Mouse (Mus musculus) neural tube, embryonic 12.5 days (tissue): ENCODE measurements at regions not wholly inside any gene's neighbourhood (a gene's known extent, or its start where the extent isn't known, plus 50 kb on each side); places are given as distances from the start of the nearest gene placed in this dataset.

Experiments used
- ATAC-seq: fragments of 200-750 bp; cut with Nextera tagmentation; 2 replicates; pipeline ENCODE4 v1.8.0; 2017; ENCODE audit warnings: low read depth, mild to moderate bottlenecking, moderate TSS enrichment, moderate library complexity; ENCODE audit not compliant: low FRiP score
- H3K27ac ChIP-seq: fragments of 300-500 bp; sonication (generic); 2 replicates; pipeline ENCODE4 v1.5.1; 2016
- H3K27me3 ChIP-seq: fragments of 300-500 bp; sonication (generic); replicated peaks from 2 replicates; pipeline ENCODE4 v1.6.1; 2016; ENCODE audit warnings: mild to moderate bottlenecking
- H3K36me3 ChIP-seq: fragments of 300-500 bp; sonication (generic); 2 replicates; pipeline ENCODE4 v1.6.1; 2016; ENCODE audit warnings: mild to moderate bottlenecking
- H3K4me1 ChIP-seq: fragments of 300-500 bp; sonication (generic); 2 replicates; pipeline ENCODE4 v1.6.1; 2016
- H3K4me2 ChIP-seq: fragments of 300-500 bp; sonication (generic); replicated peaks from 2 replicates; pipeline ENCODE4 v1.6.1; 2016; ENCODE audit warnings: mild to moderate bottlenecking
- H3K4me3 ChIP-seq: fragments of 300-500 bp; sonication (generic); 2 replicates; pipeline ENCODE4 v1.5.1; 2016
- H3K9ac ChIP-seq: fragments of 300-500 bp; sonication (generic); 2 replicates; pipeline ENCODE4 v1.6.1; 2016; ENCODE audit warnings: mild to moderate bottlenecking
- H3K9me3 ChIP-seq: fragments of 300-500 bp; sonication (generic); 2 replicates; pipeline ENCODE4 v1.6.1; 2016; ENCODE audit warnings: mild to moderate bottlenecking
- WGBS: fragments of 180-500 bp; shearing (Covaris S2); methylation state at CpG from one replicate; pipeline ENCODE4 v1.1.7; 2016; 5-methylcytosine and 5-hydroxymethylcytosine counted together

DNA sequence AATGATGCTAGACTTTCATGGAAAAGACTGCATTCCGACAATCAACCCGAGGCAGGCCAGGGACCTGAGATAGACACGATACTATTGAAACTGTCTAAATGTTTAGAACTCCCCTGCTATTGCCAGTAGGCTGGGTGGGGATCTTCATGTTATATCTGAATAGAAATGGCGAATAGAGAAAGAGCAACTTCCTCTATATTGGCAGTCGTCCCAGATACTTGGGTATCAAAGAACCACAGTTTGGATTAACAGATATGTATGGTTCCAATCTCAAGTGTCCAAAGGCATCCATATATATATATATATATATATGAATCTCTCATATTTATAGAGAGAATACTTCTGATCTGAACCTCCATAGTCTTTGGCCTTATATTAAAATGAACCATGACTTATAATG lies 161.8 kb downstream of the Kctd12 start:
- Histone ChIP-seq H3K9ac (no peak overlapping the region), H3K4me1 (no peaks in the 10 kb centered on the region), H3K9me3 (no peaks in the 10 kb centered on the region), H3K27ac (no peak overlapping the region), H3K36me3 (no peaks in the 10 kb centered on the region), H3K4me3 (no peak overlapping the region), H3K4me2 (no peak overlapping the region), H3K27me3 (no peaks in the 10 kb centered on the region)
- WGBS = 91% methylated on average over 5 of the region's 5 CpGs
- ATAC-seq = no peak

- 71% methylated on average over 5 of the region's 5 CpGs for WGBS
- H3K9me3 ChIP-seq = no peaks in the 10 kb centered on the region
- no peaks in the 10 kb centered on the region for H3K36me3 ChIP-seq
- H3K4me2 ChIP-seq = no peak overlapping the region
- no peaks in the 10 kb centered on the region for H3K4me1 ChIP-seq
- no peak for ATAC-seq
- no peak overlapping the region for H3K4me3 ChIP-seq
- no peaks in the 10 kb centered on the region for H3K27me3 ChIP-seq
- no peak overlapping the region for H3K27ac ChIP-seq
- no peak overlapping the region for H3K9ac ChIP-seq
Measured at GRCm38 (mm10) chr14:102811678-102812081, 170.8 kb downstream of the Kctd12 start.

- Histone ChIP-seq H3K4me2 (no peak overlapping the region), H3K4me3 (no peak overlapping the region), H3K4me1 (no peaks in the 10 kb centered on the region), H3K9me3 (no peaks in the 10 kb centered on the region), H3K9ac (no peak overlapping the region), H3K27me3 (no peaks in the 10 kb centered on the region), H3K36me3 (no peaks in the 10 kb centered on the region), H3K27ac (no peak overlapping the region)
- 77% methylated on average over 5 of the region's 5 CpGs for WGBS
- no peak for ATAC-seq
Measured at GRCm38 (mm10) chr14:102811022-102811421, 171.4 kb downstream of the Kctd12 start.

GRCm38 (mm10) chr14:102810121-102810921 lies 172.1 kb downstream of the Kctd12 start:
- H3K4me3 ChIP-seq = no peak overlapping the region
- H3K36me3 ChIP-seq = no peaks in the 10 kb centered on the region
- H3K9me3 ChIP-seq = no peaks in the 10 kb centered on the region
- no peak overlapping the region for H3K4me2 ChIP-seq
- H3K27ac ChIP-seq = no peak overlapping the region
- H3K9ac ChIP-seq = no peak overlapping the region
- H3K4me1 ChIP-seq = no peaks in the 10 kb centered on the region
- WGBS = 67% methylated on average over 7 of the region's 7 CpGs
- ATAC-seq = no peak
- no peaks in the 10 kb centered on the region for H3K27me3 ChIP-seq

DNA sequence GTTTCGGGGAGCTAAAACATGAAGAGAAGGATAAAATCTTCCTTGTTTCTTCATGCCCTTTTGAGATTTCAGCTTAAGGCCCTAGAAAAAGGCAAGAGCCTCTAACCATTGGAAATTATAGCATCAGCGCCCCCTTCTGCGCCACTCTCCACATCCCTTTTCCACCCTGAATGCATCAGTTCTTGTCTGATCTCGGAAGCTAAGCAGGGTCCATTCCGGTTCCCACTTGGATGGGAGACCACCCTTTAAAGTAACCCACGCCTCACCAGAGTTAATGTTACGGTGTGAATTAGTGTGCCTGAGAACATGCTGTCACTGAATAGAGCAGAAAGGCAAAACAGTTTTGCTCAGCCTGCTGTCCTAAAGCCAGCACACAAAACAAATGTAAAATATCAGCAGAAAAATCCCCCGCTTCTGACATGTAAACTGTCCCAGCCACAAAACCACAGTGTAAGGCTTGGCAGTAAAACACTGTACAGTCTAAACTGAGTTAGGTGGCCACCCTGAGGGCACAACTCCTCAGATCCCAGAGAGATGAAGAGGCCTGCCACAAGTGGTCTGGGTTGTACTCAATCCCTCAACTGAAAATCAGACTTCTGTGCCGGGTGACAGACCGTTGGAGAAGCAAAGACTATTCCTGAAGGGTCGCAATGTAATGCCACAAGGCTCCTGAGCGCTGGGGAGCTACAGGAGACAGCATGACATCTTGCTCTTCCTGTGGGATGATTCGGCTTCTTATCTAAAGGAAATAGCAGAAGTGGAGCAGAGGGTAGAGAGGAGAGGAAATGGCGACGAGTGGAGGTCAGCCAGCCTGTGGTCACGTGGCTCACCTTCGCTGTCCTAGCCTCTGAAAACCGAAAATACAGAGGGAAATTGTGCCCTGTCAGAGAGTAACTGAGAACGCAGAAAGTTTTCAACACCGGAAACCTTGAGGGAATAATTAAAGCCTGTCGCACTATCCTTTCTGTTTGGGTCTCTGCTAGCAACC lies 176.2 kb downstream of the Kctd12 start:
- Histone ChIP-seq H3K9ac (no peak overlapping the region), H3K4me1 (no peaks in the 10 kb centered on the region), H3K9me3 (no peaks in the 10 kb centered on the region), H3K27ac (no peak overlapping the region), H3K4me2 (no peak overlapping the region), H3K36me3 (no peaks in the 10 kb centered on the region), H3K27me3 (no peaks in the 10 kb centered on the region), H3K4me3 (no peak overlapping the region)
- ATAC-seq = no peak
- 73% methylated on average over 21 of the region's 21 CpGs for WGBS

DNA sequence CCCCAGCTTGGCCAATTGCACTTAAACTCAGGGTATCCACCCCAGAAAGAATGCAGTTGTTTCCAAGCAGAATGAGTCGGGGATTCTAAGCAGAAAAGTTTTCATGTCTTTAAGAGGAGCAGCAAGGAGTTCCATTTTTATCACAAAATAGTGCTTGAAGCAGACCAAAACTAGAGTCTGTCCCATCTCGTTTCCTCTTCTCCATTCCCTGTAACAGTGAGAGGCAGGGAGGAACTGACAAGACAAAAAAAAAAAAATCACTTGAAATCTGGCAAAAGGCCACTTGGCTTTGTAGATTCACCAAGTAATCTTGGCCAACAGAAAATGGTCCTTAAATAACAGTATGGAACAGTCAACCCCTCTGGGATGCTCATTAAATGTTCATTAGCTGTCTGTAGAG lies 186.8 kb downstream of the Kctd12 start:
- H3K9ac ChIP-seq = no peak overlapping the region
- no peak overlapping the region for H3K27ac ChIP-seq
- H3K36me3 ChIP-seq = no peaks in the 10 kb centered on the region
- H3K4me1 ChIP-seq = no peaks in the 10 kb centered on the region
- no peak for ATAC-seq
- no peaks in the 10 kb centered on the region for H3K27me3 ChIP-seq
- 79% methylated on average over 2 of the region's 2 CpGs for WGBS
- H3K4me2 ChIP-seq = no peak overlapping the region
- no peaks in the 10 kb centered on the region for H3K9me3 ChIP-seq
- H3K4me3 ChIP-seq = no peak overlapping the region

DNA sequence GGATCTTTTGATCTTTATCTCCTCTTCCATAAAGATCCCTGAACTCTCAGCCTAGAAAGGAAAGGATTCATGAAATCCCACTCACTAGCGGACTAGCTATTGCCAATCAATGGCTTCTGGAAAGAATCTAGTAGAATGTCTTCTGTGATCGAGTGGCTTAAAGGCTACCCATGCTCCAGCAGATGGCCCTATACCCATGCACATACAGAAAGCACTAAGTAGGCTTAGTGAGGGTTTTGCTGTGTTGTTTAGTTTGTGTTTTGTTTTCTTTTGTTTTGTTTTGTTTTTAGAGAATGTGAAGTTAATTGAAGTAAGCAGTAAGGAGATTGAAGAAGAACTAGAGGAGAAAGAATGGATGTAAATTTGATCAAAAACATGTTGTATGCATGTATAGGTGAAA lies 187.5 kb downstream of the Kctd12 start:
- no peaks in the 10 kb centered on the region for H3K9me3 ChIP-seq
- no peaks in the 10 kb centered on the region for H3K27me3 ChIP-seq
- ATAC-seq = no peak
- no peaks in the 10 kb centered on the region for H3K36me3 ChIP-seq
- H3K4me1 ChIP-seq = no peaks in the 10 kb centered on the region
- no peak overlapping the region for H3K9ac ChIP-seq
- H3K4me2 ChIP-seq = no peak overlapping the region
- H3K27ac ChIP-seq = no peak overlapping the region
- no peak overlapping the region for H3K4me3 ChIP-seq
- WGBS = 93% methylated on average over 2 of the region's 2 CpGs

- no peak overlapping the region for H3K9ac ChIP-seq
- H3K27me3 ChIP-seq = no peaks in the 10 kb centered on the region
- 86% methylated on average over 7 of the region's 7 CpGs for WGBS
- H3K4me1 ChIP-seq = no peaks in the 10 kb centered on the region
- H3K27ac ChIP-seq = no peak overlapping the region
- ATAC-seq = no peak
- no peaks in the 10 kb centered on the region for H3K9me3 ChIP-seq
- no peaks in the 10 kb centered on the region for H3K36me3 ChIP-seq
- no peak overlapping the region for H3K4me3 ChIP-seq
- no peak overlapping the region for H3K4me2 ChIP-seq
Measured at GRCm38 (mm10) chr14:102793753-102794152, 188.7 kb downstream of the Kctd12 start.

DNA sequence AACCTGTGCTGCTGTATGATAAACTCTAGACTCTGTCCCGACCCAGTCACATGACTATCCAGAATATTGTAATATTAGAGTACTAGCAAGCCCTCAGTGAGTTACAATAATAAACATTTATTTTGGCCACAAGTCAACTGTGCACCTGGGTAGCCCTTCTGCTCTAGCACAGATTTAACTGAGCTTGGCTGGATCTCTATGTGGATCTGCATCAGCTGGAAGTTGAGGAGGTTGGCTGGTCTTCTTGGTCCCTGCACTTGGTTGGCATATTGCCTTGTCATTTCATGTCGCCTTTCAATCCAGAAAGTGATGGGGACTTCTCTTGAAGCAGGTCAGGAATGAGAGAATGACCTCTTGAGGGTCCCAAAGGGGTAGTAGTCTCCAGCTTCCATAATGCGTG lies 191.5 kb downstream of the Kctd12 start:
- no peak overlapping the region for H3K4me3 ChIP-seq
- no peak for ATAC-seq
- no peak overlapping the region for H3K4me2 ChIP-seq
- H3K27me3 ChIP-seq = no peaks in the 10 kb centered on the region
- no peaks in the 10 kb centered on the region for H3K4me1 ChIP-seq
- no peaks in the 10 kb centered on the region for H3K36me3 ChIP-seq
- H3K9me3 ChIP-seq = no peaks in the 10 kb centered on the region
- no peak overlapping the region for H3K9ac ChIP-seq
- 90% methylated on average over 3 of the region's 3 CpGs for WGBS
- no peak overlapping the region for H3K27ac ChIP-seq

DNA sequence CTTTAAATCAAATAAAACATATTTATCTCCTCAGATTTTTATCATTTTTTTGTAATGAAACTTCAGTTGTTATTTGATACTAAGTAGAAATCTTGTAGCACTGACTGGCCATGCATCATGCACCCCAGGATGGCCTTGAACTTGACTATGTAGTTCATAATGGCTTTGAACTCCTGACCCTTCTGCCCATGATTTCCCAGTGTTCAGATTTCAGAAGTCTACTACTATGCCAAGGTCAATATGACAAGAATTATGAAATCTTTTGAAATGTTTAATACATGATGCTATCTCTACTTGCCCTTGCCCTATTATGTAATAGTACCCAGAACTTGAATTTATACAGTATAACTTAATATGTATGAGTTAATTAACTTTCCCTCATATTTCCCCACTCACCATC lies 200.2 kb downstream of the Kctd12 start:
- Histone ChIP-seq H3K4me3 (no peak overlapping the region), H3K9me3 (no peaks in the 10 kb centered on the region), H3K4me2 (no peak overlapping the region), H3K4me1 (no peaks in the 10 kb centered on the region), H3K36me3 (no peaks in the 10 kb centered on the region), H3K27ac (no peak overlapping the region), H3K27me3 (no peaks in the 10 kb centered on the region), H3K9ac (no peak overlapping the region)
- ATAC-seq = no peak

DNA sequence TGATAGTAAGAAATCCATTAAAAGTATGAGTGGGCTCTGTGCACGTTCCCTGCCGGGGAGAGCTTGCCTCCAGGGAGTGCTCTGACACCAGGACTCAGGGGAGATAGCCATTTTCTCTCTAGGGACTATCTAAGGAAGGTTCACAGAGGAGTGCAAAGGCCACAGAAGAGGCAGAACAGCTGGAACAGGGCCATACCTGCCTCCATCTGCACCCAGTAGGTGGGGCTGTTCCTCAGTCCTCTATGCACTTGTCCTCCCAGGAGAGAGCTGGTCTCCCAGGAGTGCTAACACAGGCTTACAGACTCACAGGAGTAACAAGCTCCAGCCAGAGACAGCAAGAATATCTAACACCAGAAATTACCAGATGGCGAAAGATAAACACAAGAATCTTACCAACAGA lies 212.7 kb downstream of the Kctd12 start:
- Histone ChIP-seq H3K27me3 (no peaks in the 10 kb centered on the region), H3K9ac (no peak overlapping the region), H3K36me3 (no peaks in the 10 kb centered on the region), H3K4me2 (no peak overlapping the region), H3K4me3 (no peak overlapping the region), H3K27ac (no peak overlapping the region), H3K4me1 (no peaks in the 10 kb centered on the region), H3K9me3 (no peaks in the 10 kb centered on the region)
- ATAC-seq = no peak
- WGBS = 71% methylated on average over 3 of the region's 3 CpGs

DNA sequence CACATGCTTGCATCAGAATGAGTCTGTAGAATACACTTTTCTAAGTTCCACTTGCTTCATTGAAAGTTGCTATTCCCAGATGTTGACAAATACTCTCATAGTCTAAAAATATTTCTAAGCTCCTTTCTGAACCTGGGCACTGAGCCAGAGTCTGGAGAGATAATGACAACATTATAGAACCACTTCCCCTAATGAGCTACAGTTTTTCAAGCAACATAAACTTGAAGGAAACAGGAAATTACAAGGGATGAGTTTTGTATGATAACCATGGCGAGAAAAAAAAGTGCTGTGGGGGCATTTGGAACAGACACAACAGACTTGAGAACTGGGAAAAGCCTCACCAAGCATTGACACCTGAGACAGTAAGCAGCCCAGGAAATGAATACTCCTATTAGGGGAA lies 233.8 kb downstream of the Kctd12 start:
- Histone ChIP-seq H3K9me3 (no peaks in the 10 kb centered on the region), H3K4me3 (no peak overlapping the region), H3K27ac (no peak overlapping the region), H3K4me2 (no peak overlapping the region), H3K4me1 (no peaks in the 10 kb centered on the region), H3K36me3 (no peaks in the 10 kb centered on the region), H3K9ac (no peak overlapping the region), H3K27me3 (no peaks in the 10 kb centered on the region)
- WGBS = 94% methylated on average over 1 of the region's 1 CpGs
- ATAC-seq = no peak
